Mouse (Mus musculus) cerebellum, adult 11 months (tissue): Measurements from ENCODE around the gene Plcg2.

ENCODE experiments used
- DNase-seq: peaks from one replicate; pipeline ENCODE4 v3.0.0; 2022

The Plcg2 gene

GRCm38 (mm10) chr8:117488246-117489005 is 9.7 kb upstream of the Plcg2 start:
- no peak for DNase-seq

GRCm38 (mm10) chr8:117493543-117493942 is 4.5 kb upstream of the Plcg2 start:
- DNase-seq, result no peak

- no peak for DNase-seq
Observed at GRCm38 (mm10) chr8:117494874-117495273, 3.2 kb upstream of the Plcg2 start.

DNA sequence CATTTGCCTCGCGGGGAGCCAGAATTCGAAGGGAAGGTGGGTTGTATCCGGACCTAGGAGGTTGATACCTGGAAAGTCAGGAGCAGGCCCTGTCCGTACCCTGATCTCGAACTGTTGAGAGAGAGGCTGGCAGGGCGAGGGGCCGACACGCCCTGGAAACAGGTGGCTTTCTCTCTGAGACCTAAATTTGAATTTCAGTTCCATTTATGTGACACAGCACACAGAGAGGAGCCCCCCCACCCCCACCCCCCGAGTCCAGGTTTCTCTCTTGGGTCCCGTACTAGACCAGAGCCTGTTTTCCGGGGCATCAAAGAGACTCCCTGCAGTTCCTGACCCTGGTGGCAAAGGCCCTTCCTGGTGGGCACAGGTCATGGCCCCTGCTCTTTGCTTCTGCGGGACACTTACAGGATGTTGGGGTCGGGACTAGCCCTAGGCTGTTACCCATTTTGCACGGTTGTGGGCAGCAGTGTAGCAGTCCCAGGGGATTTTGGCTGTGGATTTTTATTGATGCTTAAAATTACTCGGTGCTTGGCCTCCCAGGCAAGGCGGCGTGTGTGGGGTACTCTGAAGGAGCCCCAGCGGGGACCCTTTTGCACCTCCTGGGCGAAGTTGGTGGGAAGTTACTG is 937 bp downstream of the Plcg2 start:
- DNase-seq, result no peak

GRCm38 (mm10) chr8:117500232-117500823 is 2.2 kb downstream of the Plcg2 start:
- no peak for DNase-seq

DNA sequence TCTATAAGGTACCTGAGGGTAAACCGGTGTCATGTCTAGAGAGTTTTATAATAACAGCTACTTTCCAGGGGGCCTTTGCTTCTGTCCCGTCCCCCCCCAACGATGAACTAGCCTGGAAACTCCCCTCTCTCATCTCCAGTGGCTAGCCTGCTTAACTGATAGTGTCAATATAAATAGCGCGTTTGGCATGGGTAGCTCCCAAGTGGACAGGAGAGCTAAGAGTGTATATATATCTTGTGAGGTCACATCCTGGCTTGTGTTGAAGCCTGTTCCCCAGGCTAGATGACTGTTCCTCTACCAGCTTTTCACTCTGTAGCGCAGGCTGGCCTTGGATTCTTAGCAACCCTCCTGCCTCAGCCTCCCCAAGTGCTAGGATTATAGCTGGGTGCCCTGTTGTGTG is 3.2 kb downstream of the Plcg2 start:
- no peak for DNase-seq

GRCm38 (mm10) chr8:117503405-117504069 is 5.4 kb downstream of the Plcg2 start:
- DNase-seq, result no peak

GRCm38 (mm10) chr8:117507703-117508102 is 9.6 kb downstream of the Plcg2 start:
- no peak for DNase-seq

DNA sequence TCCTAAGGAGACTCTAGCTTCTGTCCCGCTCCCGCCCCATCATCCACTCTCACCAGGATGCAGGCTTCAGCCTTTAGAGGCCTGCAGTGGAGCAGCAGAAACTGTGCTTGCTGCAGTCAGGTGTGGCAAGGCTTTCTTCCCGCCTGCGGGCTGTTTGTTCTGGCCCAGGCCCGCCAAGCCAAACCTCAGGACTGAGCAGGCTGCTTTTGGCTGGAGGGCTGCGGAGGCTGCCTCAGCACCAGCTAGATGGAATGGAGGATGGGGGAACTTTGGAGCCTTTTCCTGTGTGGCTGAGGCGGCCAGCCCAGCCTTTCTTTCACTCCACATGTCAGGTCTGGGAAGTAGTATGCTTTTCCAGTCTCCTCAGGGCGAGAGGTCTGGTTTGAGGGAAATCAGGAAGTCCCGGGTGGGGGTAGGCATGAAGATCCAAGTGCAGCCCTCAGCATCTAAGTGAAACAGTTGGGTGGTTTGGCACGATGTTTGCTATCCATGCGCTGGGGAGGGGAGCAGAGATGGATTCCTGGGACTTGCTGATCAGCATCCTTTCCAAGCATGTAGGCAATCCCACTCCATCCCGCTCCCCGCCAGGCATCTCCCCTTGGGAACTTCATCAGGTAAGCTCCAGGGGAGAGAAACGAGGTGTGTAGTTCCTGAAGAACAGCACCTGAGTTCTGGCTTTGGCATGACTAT is 18.9 kb downstream of the Plcg2 start:
- DNase-seq, result no peak

DNA sequence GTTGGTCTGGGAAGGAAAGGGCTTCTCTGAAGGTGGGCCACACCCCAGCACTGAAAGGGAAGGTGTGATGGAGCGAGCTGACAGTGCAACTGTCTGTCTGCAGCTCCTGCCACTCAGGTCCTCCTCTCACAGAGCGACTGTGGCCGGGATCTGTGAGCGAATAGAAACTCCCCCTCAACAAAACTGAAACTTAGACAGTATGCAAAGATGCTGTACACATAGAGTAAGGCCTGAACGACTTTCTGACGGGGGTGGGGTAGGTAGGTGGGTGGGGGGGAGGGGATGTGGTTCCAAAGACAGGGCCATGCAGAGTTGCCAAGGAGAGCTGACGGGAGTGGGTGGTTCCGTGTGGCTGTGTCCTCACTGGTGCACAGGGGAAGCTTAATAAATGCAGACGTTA is 19.8 kb downstream of the Plcg2 start:
- DNase-seq, result no peak

GRCm38 (mm10) chr8:117518873-117519272 is 20.8 kb downstream of the Plcg2 start:
- DNase-seq, result no peak

DNA sequence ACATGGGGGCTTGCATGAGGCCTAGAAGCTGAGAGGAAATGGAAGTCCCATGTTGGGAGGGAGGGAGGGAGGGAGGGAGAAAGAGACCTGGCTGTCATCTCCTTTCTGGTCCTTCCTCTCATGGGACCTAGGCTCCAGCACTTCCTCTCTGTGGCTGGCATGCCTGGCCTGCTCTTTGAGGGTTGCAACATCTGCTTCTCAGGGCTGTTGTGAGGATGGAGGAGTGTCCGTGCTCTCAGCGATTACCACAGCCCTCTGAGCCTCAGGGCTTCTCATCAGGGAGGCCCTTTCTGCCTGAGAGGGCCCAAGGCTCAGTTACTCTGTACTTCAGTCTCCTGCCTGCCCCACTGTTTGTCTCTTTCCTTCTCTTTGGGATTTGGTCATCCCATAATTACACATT is 28.1 kb downstream of the Plcg2 start:
- no peak for DNase-seq

- DNase-seq, result no peak
Observed at GRCm38 (mm10) chr8:117527983-117528382, 29.9 kb downstream of the Plcg2 start.

- DNase-seq, result no peak
Observed at GRCm38 (mm10) chr8:117529177-117529576, 31.1 kb downstream of the Plcg2 start.

- no peak for DNase-seq
Observed at GRCm38 (mm10) chr8:117532381-117532972, 34.4 kb downstream of the Plcg2 start.

- DNase-seq, result no peak
Observed at GRCm38 (mm10) chr8:117536862-117537261, 38.8 kb downstream of the Plcg2 start.

- DNase-seq, result no peak
Observed at GRCm38 (mm10) chr8:117537751-117538150, 39.7 kb downstream of the Plcg2 start.

DNA sequence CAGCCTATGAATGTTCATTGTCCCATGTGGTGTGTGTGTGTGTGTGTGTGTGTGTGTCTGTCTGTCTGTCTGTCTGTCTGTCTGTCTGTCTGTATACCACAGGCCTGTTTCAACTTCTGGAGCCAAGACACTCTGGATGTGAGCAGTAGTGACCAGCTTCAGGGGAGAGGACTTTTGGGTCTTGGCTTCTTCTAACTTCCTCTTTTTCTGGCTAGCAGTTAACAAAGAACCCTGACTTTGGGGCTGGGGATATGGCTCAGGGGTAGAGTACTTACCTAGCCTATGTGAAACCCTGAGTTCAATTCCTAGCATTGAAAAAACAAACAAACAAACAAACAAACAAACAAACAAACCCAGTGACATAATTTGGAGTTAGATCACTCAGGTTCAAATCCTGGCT is 44.9 kb downstream of the Plcg2 start:
- DNase-seq, result no peak

DNA sequence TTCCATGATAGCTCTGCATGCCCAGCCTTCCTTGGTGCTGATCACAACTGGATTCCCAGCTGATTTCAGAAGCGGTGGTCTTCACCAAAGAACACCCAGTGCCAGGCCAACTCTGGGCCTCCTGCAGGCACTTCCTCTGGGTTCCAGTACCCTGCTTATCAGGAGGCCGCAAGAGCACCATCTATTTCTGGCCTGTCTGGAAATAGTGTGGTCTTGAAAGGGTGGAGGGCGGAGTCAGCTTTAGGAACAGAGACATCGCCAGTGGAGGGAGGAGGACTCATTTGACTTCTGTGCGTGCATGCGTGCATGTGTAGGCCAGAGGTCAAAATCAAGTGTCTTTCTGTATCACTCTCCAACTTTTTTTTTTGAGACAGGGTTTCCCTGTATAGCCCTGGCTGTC is 45.7 kb downstream of the Plcg2 start:
- no peak for DNase-seq

DNA sequence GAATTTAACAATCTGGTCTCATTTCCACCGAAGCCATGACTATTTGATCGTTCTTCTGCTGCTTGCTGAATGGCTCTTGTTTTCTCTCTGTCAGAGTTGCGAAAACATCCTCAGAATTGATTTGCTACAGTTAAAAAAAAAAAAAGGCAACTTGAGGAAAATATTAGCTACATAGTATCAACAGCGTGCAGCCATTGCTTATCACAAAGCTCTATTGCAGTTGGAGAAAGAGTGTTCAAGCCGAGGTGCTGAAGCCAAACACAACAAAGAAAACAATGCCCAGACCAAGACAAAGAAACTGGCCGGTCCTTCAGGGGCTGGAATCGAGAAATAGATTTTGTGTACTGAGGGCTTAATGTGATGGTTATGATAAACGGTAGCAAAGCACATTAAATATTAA is 47.0 kb downstream of the Plcg2 start:
- no peak for DNase-seq

DNA sequence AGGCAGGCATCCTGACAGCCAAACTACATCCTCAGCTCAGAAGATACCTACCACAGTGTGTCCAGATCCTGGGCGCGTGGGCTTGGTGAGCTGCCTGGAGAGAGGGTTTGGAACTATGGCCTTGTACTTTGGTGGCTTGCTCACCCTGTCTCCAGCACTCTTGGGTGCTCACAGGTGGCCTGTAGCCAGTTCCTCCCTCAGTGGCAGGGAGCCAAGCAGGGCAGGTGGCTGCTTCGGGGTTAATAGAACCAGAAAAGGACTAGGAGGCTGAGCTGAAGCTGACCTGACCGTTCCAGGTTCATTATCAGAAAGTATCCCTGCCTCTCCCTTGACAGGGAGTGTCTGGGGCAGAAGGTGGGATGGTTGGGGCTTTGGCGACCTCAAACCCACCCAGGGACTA is 48.3 kb downstream of the Plcg2 start:
- DNase-seq, result no peak

DNA sequence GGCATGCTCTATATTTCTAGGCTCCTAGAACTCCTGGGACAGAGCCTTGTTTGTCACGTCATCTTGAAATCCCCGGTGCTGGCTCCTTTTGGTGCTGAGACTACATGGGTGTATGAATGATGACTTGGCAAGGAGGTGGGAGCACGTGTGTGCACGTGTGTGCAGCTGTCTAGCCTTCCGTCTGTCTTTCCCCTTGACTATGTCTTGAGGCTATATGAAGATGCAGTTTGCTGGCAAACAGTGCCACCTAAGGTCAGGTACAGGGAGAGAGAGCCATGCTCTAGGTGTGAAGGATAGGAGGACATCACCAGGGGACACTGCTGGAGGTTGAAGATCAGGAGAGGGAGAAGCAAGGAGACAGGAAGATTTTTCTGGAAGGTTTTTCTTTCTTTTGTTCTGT is 49.9 kb downstream of the Plcg2 start:
- no peak for DNase-seq

- no peak for DNase-seq
Observed at GRCm38 (mm10) chr8:117548453-117548852, 50.4 kb downstream of the Plcg2 start.
